Mouse (Mus musculus) MEL (cell line): ENCODE measurements around the gene Gm16181.

Experiments used
- BHLHE40 ChIP-seq: IDR thresholded peaks from 2 replicates; pipeline ENCODE4 v1.6.1; 2012; ENCODE audit warnings: low read depth, mild to moderate bottlenecking, inconsistent platforms, low read length, improper control_type of control experiment, borderline replicate concordance
- CTCF ChIP-seq, 3 experiments: IDR thresholded peaks in 2 of 3; conservative IDR thresholded peaks in 1 of 3; 2 replicates each; pipeline ENCODE4 v1.5.1; 2011 to 2012; ENCODE audit warnings: low read length in 3 of 3, low read depth in 2 of 3, mild to moderate bottlenecking in 2 of 3, improper control_type of control experiment in 1 of 3, inconsistent platforms in 1 of 3, mixed read lengths in 1 of 3, moderate library complexity in 1 of 3; ENCODE audit not compliant: control insufficient read depth in 1 of 3, insufficient read depth in 1 of 3, poor library complexity in 1 of 3, severe bottlenecking in 1 of 3
- KAT2A ChIP-seq: conservative IDR thresholded peaks from 2 replicates; pipeline ENCODE4 v1.6.1; 2012; ENCODE audit warnings: low read depth, low read length, improper control_type of control experiment, inconsistent platforms
- MAFK ChIP-seq: IDR thresholded peaks from 2 replicates; pipeline ENCODE4 v1.6.1; 2011; ENCODE audit warnings: low read depth, mild to moderate bottlenecking, low read length, improper control_type of control experiment, borderline replicate concordance
- MAX ChIP-seq: IDR thresholded peaks from 2 replicates; pipeline ENCODE4 v1.6.1; 2011; ENCODE audit warnings: low read length, improper control_type of control experiment
- MYB ChIP-seq: IDR thresholded peaks from 2 replicates; pipeline ENCODE4 v1.6.1; 2011; ENCODE audit warnings: mild to moderate bottlenecking, low read depth, low read length, improper control_type of control experiment
- MYC ChIP-seq: IDR thresholded peaks from 2 replicates; pipeline ENCODE4 v1.6.1; 2011; ENCODE audit warnings: low read depth, mild to moderate bottlenecking, low read length, improper control_type of control experiment, moderate library complexity
- POLR2A ChIP-seq, 2 experiments: IDR thresholded peaks; 2 replicates each; pipeline ENCODE4 v1.6.1; 2011 to 2012; ENCODE audit warnings: low read length in 2 of 2, mild to moderate bottlenecking in 2 of 2, control low read depth in 1 of 2, improper control_type of control experiment in 1 of 2, low read depth in 1 of 2, moderate library complexity in 1 of 2; ENCODE audit not compliant: control insufficient read depth in 1 of 2, insufficient read depth in 1 of 2, poor library complexity in 1 of 2
- POLR2AphosphoS5 ChIP-seq: IDR thresholded peaks from 2 replicates; pipeline ENCODE4 v1.6.1; 2012; ENCODE audit warnings: low read depth, borderline replicate concordance, mild to moderate bottlenecking, inconsistent platforms, low read length, moderate library complexity, mixed read lengths
- TAL1 ChIP-seq: IDR thresholded peaks from 2 replicates; pipeline ENCODE4 v1.6.1; 2012; ENCODE audit warnings: mild to moderate bottlenecking, inconsistent platforms, low read length, moderate library complexity, mixed read lengths
- USF2 ChIP-seq, 2 experiments: IDR thresholded peaks; 2 replicates each; pipeline ENCODE4 v1.6.1; 2011 to 2012; ENCODE audit warnings: improper control_type of control experiment in 2 of 2, low read length in 2 of 2, borderline replicate concordance in 1 of 2, inconsistent platforms in 1 of 2, low read depth in 1 of 2, mild to moderate bottlenecking in 1 of 2; ENCODE audit not compliant: insufficient read depth in 1 of 2

DNA sequence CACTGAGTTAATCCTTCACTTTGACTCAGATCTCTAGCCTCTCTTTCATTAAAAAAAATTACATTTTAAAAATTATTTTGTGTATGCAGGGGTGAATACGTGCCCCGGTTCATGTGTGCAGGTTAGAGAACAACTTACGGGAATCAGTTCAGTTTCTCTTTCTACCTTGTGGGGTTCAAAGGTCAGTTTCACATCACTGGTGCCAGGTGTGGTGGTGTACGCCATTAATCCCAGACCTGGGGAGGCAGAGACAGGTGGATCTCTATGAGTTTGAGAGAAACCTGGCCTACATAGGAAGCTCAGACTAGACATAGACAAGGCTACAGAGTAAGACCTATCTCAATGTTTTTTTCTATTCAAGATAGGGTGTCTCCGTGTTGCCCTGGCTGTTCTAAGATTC is 7.6 kb upstream of the Gm16181 start:
- TF ChIP-seq CTCF (IDR thresholded peaks at IDR 0.05 in 2 of 3, conservative IDR thresholded peaks at IDR 0.05 in 1 of 3; ENCODE audit: control insufficient read depth in 1 of 3, insufficient read depth in 1 of 3, low read depth in 2 of 3, low read length in 3 of 3, poor library complexity in 1 of 3, severe bottlenecking in 1 of 3), result no peak
- no peak for TF ChIP-seq MAFK
- TF ChIP-seq POLR2A (IDR thresholded peaks at IDR 0.05; ENCODE audit: control insufficient read depth in 1 of 2, insufficient read depth in 1 of 2, low read depth in 1 of 2, low read length in 2 of 2, poor library complexity in 1 of 2), result no peak
- TF ChIP-seq POLR2AphosphoS5, result no peak
- no peak for TF ChIP-seq USF2 (IDR thresholded peaks at IDR 0.05; ENCODE audit: borderline replicate concordance in 1 of 2, insufficient read depth in 1 of 2, low read depth in 1 of 2, low read length in 2 of 2)
- no peak for TF ChIP-seq TAL1
- no peak for TF ChIP-seq KAT2A
- TF ChIP-seq MAX, result no peak
- TF ChIP-seq MYC, result no peak
- no peak for TF ChIP-seq BHLHE40
- no peak for TF ChIP-seq MYB
